Mouse (Mus musculus): ENCODE measurements around the gene Fam219a. TPM values are rescaled to one million over a fixed set of nuclear protein-coding genes. Genes with fewer than 3 reads are reported as not detected.
A peak's percentile ranks its signal among the peaks of the same experiment; 100 is the strongest.

The Fam219a gene
- polyA plus RNA-seq, 1 experiment from 2014 or later = 2.7 TPM

- WGBS = 94% methylated on average over 5 of the region's 5 CpGs
- H3K4me2 ChIP-seq (replicated peaks; ENCODE audit: low read depth, low read length) = no peak overlapping the region
- no peaks in the 10 kb centered on the region for H3K9me3 ChIP-seq (ENCODE audit: control insufficient read depth, low read length)
- no peak overlapping the region for H3K27ac ChIP-seq (ENCODE audit: low read depth, low read length)
- no peak for ATAC-seq (ENCODE audit: low FRiP score, low TSS enrichment)
- no peaks in the 10 kb centered on the region for H3K27me3 ChIP-seq (ENCODE audit: control insufficient read depth, insufficient read depth, low read length)
- H3K4me3 ChIP-seq (ENCODE audit: low read length) = no peak overlapping the region
- H3K9ac ChIP-seq (ENCODE audit: low read depth, low read length) = no peak overlapping the region
- H3K36me3 ChIP-seq (ENCODE audit: control insufficient read depth, insufficient read depth, low read length) = no peaks in the 10 kb centered on the region
- H3K4me1 ChIP-seq (ENCODE audit: control insufficient read depth, insufficient read depth, low read length) = no peaks in the 10 kb centered on the region
These were observed 50.1 kb downstream of the Fam219a start for GRCm38 (mm10) chr4:41519195-41519594.

GRCm38 (mm10) chr4:41518349-41518748 lies 51.0 kb downstream of the Fam219a start:
- no peak for ATAC-seq (ENCODE audit: low FRiP score, low TSS enrichment)
- Histone ChIP-seq H3K36me3 (ENCODE audit: control insufficient read depth, insufficient read depth, low read length) (no peaks in the 10 kb centered on the region), H3K4me1 (ENCODE audit: control insufficient read depth, insufficient read depth, low read length) (no peaks in the 10 kb centered on the region), H3K27ac (ENCODE audit: low read depth, low read length) (no peak overlapping the region), H3K9ac (ENCODE audit: low read depth, low read length) (no peak overlapping the region), H3K27me3 (ENCODE audit: control insufficient read depth, insufficient read depth, low read length) (no peaks in the 10 kb centered on the region), H3K9me3 (ENCODE audit: control insufficient read depth, low read length) (no peaks in the 10 kb centered on the region), H3K4me3 (ENCODE audit: low read length) (no peak overlapping the region), H3K4me2 (replicated peaks; ENCODE audit: low read depth, low read length) (no peak overlapping the region)
- 56% methylated on average over 7 of the region's 7 CpGs for WGBS

- Histone ChIP-seq H3K4me1 (ENCODE audit: control insufficient read depth, insufficient read depth, low read length) (no peaks in the 10 kb centered on the region), H3K27me3 (ENCODE audit: control insufficient read depth, insufficient read depth, low read length) (no peaks in the 10 kb centered on the region), H3K4me3 (ENCODE audit: low read length) (no peak within 1 kb of the TSS), H3K36me3 (ENCODE audit: control insufficient read depth, insufficient read depth, low read length) (no peaks in the 10 kb centered on the region), H3K27ac (ENCODE audit: low read depth, low read length) (no peak within 1 kb of the TSS), H3K9me3 (ENCODE audit: control insufficient read depth, low read length) (no peaks in the 10 kb centered on the region), H3K4me2 (replicated peaks; ENCODE audit: low read depth, low read length) (no peak within 1 kb of the TSS), H3K9ac (ENCODE audit: low read depth, low read length) (no peak within 1 kb of the TSS)
- WGBS = 90% methylated on average over 2 of the region's 2 CpGs
- ATAC-seq (ENCODE audit: low FRiP score, low TSS enrichment) = no peak
These were observed 52.1 kb downstream of the Fam219a start, which contains the start of gene 1110017D15Rik for GRCm38 (mm10) chr4:41517233-41517632. Gene 1110017D15Rik, minus strand, starts transcription at chr4:41517333.

GRCm38 (mm10) chr4:41513714-41514113 lies 55.6 kb downstream of the Fam219a start:
- 16% methylated on average over 8 of the region's 8 CpGs for WGBS
- Histone ChIP-seq H3K4me3 (ENCODE audit: low read length) (no peak overlapping the region), H3K9me3 (ENCODE audit: control insufficient read depth, low read length) (no peaks in the 10 kb centered on the region), H3K27ac (ENCODE audit: low read depth, low read length) (no peak overlapping the region), H3K4me2 (replicated peaks; ENCODE audit: low read depth, low read length) (no peak overlapping the region), H3K9ac (ENCODE audit: low read depth, low read length) (no peak overlapping the region), H3K36me3 (ENCODE audit: control insufficient read depth, insufficient read depth, low read length) (no peaks in the 10 kb centered on the region), H3K27me3 (ENCODE audit: control insufficient read depth, insufficient read depth, low read length) (no peaks in the 10 kb centered on the region), H3K4me1 (ENCODE audit: control insufficient read depth, insufficient read depth, low read length) (no peaks in the 10 kb centered on the region)
- no peak for ATAC-seq (ENCODE audit: low FRiP score, low TSS enrichment)

GRCm38 (mm10) chr4:41513309-41513708 lies 56.0 kb downstream of the Fam219a start:
- no peaks in the 10 kb centered on the region for H3K36me3 ChIP-seq (ENCODE audit: control insufficient read depth, insufficient read depth, low read length)
- H3K4me3 ChIP-seq (ENCODE audit: low read length) = no peak overlapping the region
- H3K4me2 ChIP-seq (replicated peaks; ENCODE audit: low read depth, low read length) = no peak overlapping the region
- H3K9me3 ChIP-seq (ENCODE audit: control insufficient read depth, low read length) = no peaks in the 10 kb centered on the region
- no peaks in the 10 kb centered on the region for H3K27me3 ChIP-seq (ENCODE audit: control insufficient read depth, insufficient read depth, low read length)
- H3K4me1 ChIP-seq (ENCODE audit: control insufficient read depth, insufficient read depth, low read length) = no peaks in the 10 kb centered on the region
- H3K9ac ChIP-seq (ENCODE audit: low read depth, low read length) = no peak overlapping the region
- ATAC-seq (ENCODE audit: low FRiP score, low TSS enrichment) = no peak
- no peak overlapping the region for H3K27ac ChIP-seq (ENCODE audit: low read depth, low read length)
- WGBS = 33% methylated on average over 4 of the region's 4 CpGs

GRCm38 (mm10) chr4:41507998-41508397 lies 61.3 kb downstream of the Fam219a start:
- no peak overlapping the region for H3K4me3 ChIP-seq (ENCODE audit: low read length)
- H3K4me2 ChIP-seq (replicated peaks; ENCODE audit: low read depth, low read length) = no peak overlapping the region
- no peaks in the 10 kb centered on the region for H3K27me3 ChIP-seq (ENCODE audit: control insufficient read depth, insufficient read depth, low read length)
- no peaks in the 10 kb centered on the region; the same call in 1 of the 2 replicates for H3K4me1 ChIP-seq (ENCODE audit: control insufficient read depth, insufficient read depth, low read length)
- no peak for ATAC-seq (ENCODE audit: low FRiP score, low TSS enrichment)
- no peak overlapping the region for H3K27ac ChIP-seq (ENCODE audit: low read depth, low read length)
- H3K9me3 ChIP-seq (ENCODE audit: control insufficient read depth, low read length) = no peaks in the 10 kb centered on the region
- no peaks in the 10 kb centered on the region for H3K36me3 ChIP-seq (ENCODE audit: control insufficient read depth, insufficient read depth, low read length)
- WGBS = 46% methylated on average over 7 of the region's 7 CpGs
- no peak overlapping the region for H3K9ac ChIP-seq (ENCODE audit: low read depth, low read length)

GRCm38 (mm10) chr4:41507326-41507924 lies 61.9 kb downstream of the Fam219a start:
- peaks cover 3% of the 10 kb centered on the region; the same call in 1 of the 2 replicates for H3K4me1 ChIP-seq (ENCODE audit: control insufficient read depth, insufficient read depth, low read length)
- no peaks in the 10 kb centered on the region for H3K27me3 ChIP-seq (ENCODE audit: control insufficient read depth, insufficient read depth, low read length)
- 2% methylated on average over 22 of the region's 22 CpGs for WGBS
- no peaks in the 10 kb centered on the region for H3K36me3 ChIP-seq (ENCODE audit: control insufficient read depth, insufficient read depth, low read length)
- ATAC-seq (ENCODE audit: low FRiP score, low TSS enrichment) = no peak
- peak overlapping the region; percentile 59 for H3K9ac ChIP-seq (ENCODE audit: low read depth, low read length)
- peak overlapping the region; percentile 96 for H3K4me2 ChIP-seq (replicated peaks; ENCODE audit: low read depth, low read length)
- no peak overlapping the region for H3K27ac ChIP-seq (ENCODE audit: low read depth, low read length)
- H3K9me3 ChIP-seq (ENCODE audit: control insufficient read depth, low read length) = no peaks in the 10 kb centered on the region
- H3K4me3 ChIP-seq (ENCODE audit: low read length) = peak overlapping the region; percentile 52

GRCm38 (mm10) chr4:41506906-41507305 lies 62.4 kb downstream of the Fam219a start:
- Histone ChIP-seq H3K27ac (ENCODE audit: low read depth, low read length) (no peak overlapping the region), H3K4me2 (replicated peaks; ENCODE audit: low read depth, low read length) (peak overlapping the region; percentile 96), H3K4me1 (ENCODE audit: control insufficient read depth, insufficient read depth, low read length) (peaks cover 6% of the 10 kb centered on the region; the same call in 1 of the 2 replicates), H3K36me3 (ENCODE audit: control insufficient read depth, insufficient read depth, low read length) (no peaks in the 10 kb centered on the region), H3K27me3 (ENCODE audit: control insufficient read depth, insufficient read depth, low read length) (no peaks in the 10 kb centered on the region), H3K4me3 (ENCODE audit: low read length) (peak overlapping the region; percentile 52), H3K9me3 (ENCODE audit: control insufficient read depth, low read length) (no peaks in the 10 kb centered on the region), H3K9ac (ENCODE audit: low read depth, low read length) (peak overlapping the region; percentile 59)
- peak; percentile 65 for ATAC-seq (ENCODE audit: low FRiP score, low TSS enrichment)
- WGBS = under 1% methylated on average over 29 of the region's 29 CpGs

- H3K36me3 ChIP-seq (ENCODE audit: control insufficient read depth, insufficient read depth, low read length) = no peaks in the 10 kb centered on the region
- 10% methylated on average over 13 of the region's 13 CpGs for WGBS
- H3K27me3 ChIP-seq (ENCODE audit: control insufficient read depth, insufficient read depth, low read length) = peaks cover 6% of the 10 kb centered on the region; the same call in 1 of the 2 replicates
- H3K4me1 ChIP-seq (ENCODE audit: control insufficient read depth, insufficient read depth, low read length) = peaks cover 6% of the 10 kb centered on the region; the same call in 1 of the 2 replicates
- H3K9me3 ChIP-seq (ENCODE audit: control insufficient read depth, low read length) = no peaks in the 10 kb centered on the region
- ATAC-seq (ENCODE audit: low FRiP score, low TSS enrichment) = no peak
- H3K4me2 ChIP-seq (replicated peaks; ENCODE audit: low read depth, low read length) = peak overlapping the region; percentile 96
- H3K9ac ChIP-seq (ENCODE audit: low read depth, low read length) = 0 out of 2 replicates have a peak overlapping the region, but pooled peaks have one; percentile 59
- H3K27ac ChIP-seq (ENCODE audit: low read depth, low read length) = no peak overlapping the region
- H3K4me3 ChIP-seq (ENCODE audit: low read length) = no peak overlapping the region
These were observed 63.2 kb downstream of the Fam219a start for GRCm38 (mm10) chr4:41506156-41506555.

Data from kidney, embryonic 14.5 days (tissue).